Mouse (Mus musculus) CH12.LX (cell line): ENCODE results near the gene Ifnl3. TPM values are rescaled to one million over a fixed set of nuclear protein-coding genes. Genes with fewer than 3 reads are reported as not detected.

Experiments used
- DNase-seq: peaks from one replicate; pipeline ENCODE4 v3.0.0-alpha.2; 2013; ENCODE audit errors: extremely low read depth
- H3K27ac ChIP-seq: 2 replicates; pipeline ENCODE4 v1.5.1; 2012; ENCODE audit warnings: low read depth, mild to moderate bottlenecking, control low read depth, moderate library complexity; ENCODE audit not compliant: insufficient read depth
- H3K27me3 ChIP-seq: replicated peaks from 2 replicates; pipeline ENCODE3; 2012; ENCODE audit warnings: inconsistent platforms
- H3K36me3 ChIP-seq, 2 experiments: replicated peaks in 1 of 2; 2 replicates each; pipeline versions ENCODE3 to v1.6.1; 2012; ENCODE audit warnings: inconsistent platforms in 1 of 2, low read length in 1 of 2, mild to moderate bottlenecking in 1 of 2, mixed read lengths in 1 of 2, moderate library complexity in 1 of 2; ENCODE audit not compliant: control insufficient read depth in 1 of 2, insufficient read depth in 1 of 2
- H3K4me1 ChIP-seq, 2 experiments: 2 replicates each; pipeline ENCODE4 v1.6.1; 2012; ENCODE audit warnings: inconsistent platforms in 1 of 2, moderate library complexity in 1 of 2; ENCODE audit not compliant: insufficient read depth in 2 of 2, control insufficient read depth in 1 of 2
- H3K4me2 ChIP-seq: 2 replicates; pipeline ENCODE4 v1.6.1; 2012; ENCODE audit warnings: low read depth, mild to moderate bottlenecking, control low read depth; ENCODE audit not compliant: poor library complexity, insufficient read depth, severe bottlenecking
- H3K4me3 ChIP-seq, 3 experiments: fragments of 150-350 bp in 1 of 3; sonication (generic) in 1 of 3; replicated peaks in 1 of 3; 2 replicates each; pipeline versions ENCODE3 to v1.5.1; 2011 to 2012; ENCODE audit warnings: low read depth in 2 of 3, low read length in 2 of 3, mild to moderate bottlenecking in 2 of 3, moderate library complexity in 2 of 3, control low read depth in 1 of 3, improper control_type of control experiment in 1 of 3, inconsistent platforms in 1 of 3, mixed read lengths in 1 of 3; ENCODE audit not compliant: poor library complexity in 1 of 3
- H3K79me2 ChIP-seq: replicated peaks from 2 replicates; pipeline ENCODE4 v1.6.1; 2012; ENCODE audit warnings: mild to moderate bottlenecking, moderate library complexity; ENCODE audit not compliant: control insufficient read depth, poor library complexity, insufficient read depth, severe bottlenecking; ENCODE audit errors: extremely low read depth
- H3K9ac ChIP-seq: 2 replicates; pipeline ENCODE4 v1.6.1; 2012; ENCODE audit warnings: low read depth, mild to moderate bottlenecking, control low read depth, moderate library complexity; ENCODE audit not compliant: insufficient read depth
- H3K9me3 ChIP-seq: replicated peaks from 2 replicates; pipeline ENCODE3; 2012; ENCODE audit warnings: low read length, inconsistent platforms, mixed read lengths
- CHD1 ChIP-seq: IDR thresholded peaks from 2 replicates; pipeline ENCODE4 v1.6.1; 2012; ENCODE audit warnings: low read depth, low read length, improper control_type of control experiment, inconsistent platforms
- CHD2 ChIP-seq: IDR thresholded peaks from 2 replicates; pipeline ENCODE4 v1.6.1; 2011; ENCODE audit warnings: low read length, improper control_type of control experiment
- CTCF ChIP-seq, 2 experiments: IDR thresholded peaks in 1 of 2; conservative IDR thresholded peaks in 1 of 2; 2 replicates each; pipeline ENCODE4 v1.5.1; 2011 to 2012; ENCODE audit warnings: low read depth in 2 of 2, low read length in 2 of 2, improper control_type of control experiment in 1 of 2, inconsistent platforms in 1 of 2, mild to moderate bottlenecking in 1 of 2, moderate library complexity in 1 of 2
- HCFC1 ChIP-seq: IDR thresholded peaks from 2 replicates; pipeline ENCODE4 v1.6.1; 2012; ENCODE audit warnings: low read depth, mild to moderate bottlenecking, inconsistent platforms, low read length, improper control_type of control experiment
- IRF4 ChIP-seq: IDR thresholded peaks from 2 replicates; pipeline ENCODE4 v1.6.1; 2014; ENCODE audit warnings: low read depth, mild to moderate bottlenecking, inconsistent platforms, low read length, improper control_type of control experiment
- KAT2A ChIP-seq: IDR thresholded peaks from 2 replicates; pipeline ENCODE4 v1.6.1; 2012; ENCODE audit warnings: low read length, improper control_type of control experiment, inconsistent platforms; ENCODE audit not compliant: insufficient replicate concordance
- MAZ ChIP-seq: IDR thresholded peaks from 2 replicates; pipeline ENCODE4 v1.6.1; 2012; ENCODE audit warnings: low read depth, mild to moderate bottlenecking, inconsistent platforms, low read length, improper control_type of control experiment, moderate library complexity
- MEF2A ChIP-seq: IDR thresholded peaks from 2 replicates; pipeline ENCODE4 v1.6.1; 2014; ENCODE audit warnings: low read depth, mild to moderate bottlenecking, inconsistent platforms, low read length, improper control_type of control experiment, borderline replicate concordance
- MXI1 ChIP-seq: IDR thresholded peaks from 2 replicates; pipeline ENCODE4 v1.6.1; 2011; ENCODE audit warnings: mild to moderate bottlenecking, low read depth, low read length, improper control_type of control experiment
- NELFE ChIP-seq: IDR thresholded peaks from 2 replicates; pipeline ENCODE4 v1.6.1; 2011; ENCODE audit warnings: low read depth, low read length, improper control_type of control experiment
- NRF1 ChIP-seq: IDR thresholded peaks from 2 replicates; pipeline ENCODE4 v1.6.1; 2014; ENCODE audit warnings: low read depth, mild to moderate bottlenecking, inconsistent platforms, low read length, improper control_type of control experiment, moderate library complexity
- PAX5 ChIP-seq: IDR thresholded peaks from 2 replicates; pipeline ENCODE4 v1.6.1; 2012; ENCODE audit warnings: low read length, inconsistent platforms, mixed read lengths
- RAD21 ChIP-seq: IDR thresholded peaks from 2 replicates; pipeline ENCODE4 v1.6.1; 2011; ENCODE audit warnings: low read depth, mild to moderate bottlenecking, low read length, improper control_type of control experiment, moderate library complexity
- SIN3A ChIP-seq: IDR thresholded peaks from 2 replicates; pipeline ENCODE4 v1.6.1; 2012; ENCODE audit warnings: low read length, improper control_type of control experiment, inconsistent platforms
- TCF12 ChIP-seq: IDR thresholded peaks from 2 replicates; pipeline ENCODE4 v1.6.1; 2014; ENCODE audit warnings: low read depth, mild to moderate bottlenecking, inconsistent platforms, low read length, improper control_type of control experiment
- USF2 ChIP-seq: conservative IDR thresholded peaks from 2 replicates; pipeline ENCODE4 v1.6.1; 2011; ENCODE audit warnings: low read depth, low read length, improper control_type of control experiment
- ZC3H11A ChIP-seq: IDR thresholded peaks from 2 replicates; pipeline ENCODE4 v1.6.1; 2012; ENCODE audit warnings: low read depth, mild to moderate bottlenecking, inconsistent platforms, low read length, improper control_type of control experiment
- ZMIZ1 ChIP-seq: IDR thresholded peaks from 2 replicates; pipeline ENCODE4 v1.6.1; 2012; ENCODE audit warnings: low read depth, mild to moderate bottlenecking, inconsistent platforms, low read length, improper control_type of control experiment
- dilution Hi-C: fragments of 300-500 bp; cut with MboI; formaldehyde crosslinking; loops from 2 replicates; pipeline ENCODE4 v1.14.3; 2020; ENCODE audit warnings: low sequenced_read_pairs; ENCODE audit not compliant: extremely low pct_unique_long_range_greater_than_20kb, extremely low pct_ligation_motif_present
- in situ Hi-C: fragments of 300-500 bp; cut with MboI; formaldehyde crosslinking; loops from 3 replicates; pipeline ENCODE4 v1.14.3; 2019; ENCODE audit warnings: low sequenced_read_pairs, low pct_ligation_motif_present, low pct_unique_long_range_greater_than_20kb, mixed read lengths
- polyA plus RNA-seq: library from polyadenylated mRNA; unstranded; fragments of >175 nt; gene quantifications from 2 replicates; pipeline ENCODE4 v1.2.1, GENCODE M21; 2012; ENCODE audit warnings: low read depth; ENCODE audit not compliant: insufficient read length
- total RNA-seq, 2 experiments: library from RNA; depleted of rRNA; stranded (reverse); fragments of 300-350 nt in 1 of 2; fragments of >200 nt in 1 of 2; gene quantifications; 2 replicates each; pipeline ENCODE4 v1.2.3; 2012 to 2014

Gene Ifnl3
- total and polyA plus RNA-seq, 3 experiments = not detected

DNA sequence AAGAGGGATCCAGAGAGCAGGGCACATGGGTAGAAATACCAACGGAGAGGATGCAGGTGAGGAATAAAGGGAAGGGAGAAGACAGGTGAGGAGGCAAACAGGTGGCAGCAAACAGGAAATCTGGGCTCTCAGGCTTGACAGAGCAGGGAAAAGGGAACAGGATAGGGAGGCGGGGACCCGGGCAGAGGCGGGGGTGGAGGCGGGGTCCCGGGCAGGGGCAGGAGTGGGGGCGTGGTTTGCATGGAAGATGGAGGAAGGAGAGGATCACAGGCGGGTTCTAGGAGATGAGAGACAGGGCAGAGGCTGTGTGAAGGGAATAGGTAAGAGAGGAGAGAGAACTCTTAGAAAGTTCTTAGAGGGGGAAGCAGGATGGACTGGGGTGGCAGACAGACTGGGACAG lies 43.8 kb upstream of the Ifnl3 start:
- in situ Hi-C loops (no loop called here), dilution Hi-C loops (no loop called here)
- Histone ChIP-seq H3K27ac (no peak overlapping the region), H3K36me3 (no peaks in the 10 kb centered on the region), H3K79me2 (no peaks in the 10 kb centered on the region), H3K9me3 (peaks cover 2% of the 10 kb centered on the region), H3K9ac (no peak overlapping the region), H3K4me2 (no peak overlapping the region), H3K27me3 (peaks cover 13% of the 10 kb centered on the region), H3K4me3 (no peak overlapping the region), H3K4me1 (peaks cover 9 to 15% of the 10 kb centered on the region in 2 experiments; a peak in 3 of 4 replicates)
- no peak for DNase-seq
- no peak for TF ChIP-seq CHD2
- no peak for TF ChIP-seq MAZ
- TF ChIP-seq SIN3A = no peak
- TF ChIP-seq HCFC1 = no peak
- no peak for TF ChIP-seq ZMIZ1
- no peak for TF ChIP-seq RAD21
- no peak for TF ChIP-seq CHD1
- no peak for TF ChIP-seq MXI1
- TF ChIP-seq NRF1 = no peak
- TF ChIP-seq ZC3H11A = no peak
- TF ChIP-seq USF2 = no peak
- no peak for TF ChIP-seq PAX5
- TF ChIP-seq CTCF (conservative IDR thresholded peaks at IDR 0.05 in 1 of 2, IDR thresholded peaks at IDR 0.05 in 1 of 2; ENCODE audit: low read depth in 2 of 2, low read length in 2 of 2) = no peak
- TF ChIP-seq MEF2A = no peak
- TF ChIP-seq NELFE = no peak
- no peak for TF ChIP-seq IRF4

- H3K4me2 ChIP-seq = no peak overlapping the region
- H3K79me2 ChIP-seq = no peaks in the 10 kb centered on the region
- H3K4me1 ChIP-seq = peaks cover 2 to 9% of the 10 kb centered on the region in 2 experiments
- H3K27ac ChIP-seq = no peak overlapping the region
- H3K9me3 ChIP-seq = peaks cover 2% of the 10 kb centered on the region
- no peak overlapping the region for H3K9ac ChIP-seq
- TF ChIP-seq KAT2A (no peak), TCF12 (no peak)
- TF ChIP-seq, all 38 proteins: peak for 0
- no peak overlapping the region for H3K4me3 ChIP-seq
- no peak for DNase-seq
- dilution Hi-C loops (no loop called here), in situ Hi-C loops (no loop called here)
- no peaks in the 10 kb centered on the region for H3K36me3 ChIP-seq
- peaks cover 33% of the 10 kb centered on the region for H3K27me3 ChIP-seq
Observed at GRCm38 (mm10) chr7:28482854-28483253, 39.8 kb upstream of the Ifnl3 start.
